Mouse (Mus musculus) layer of hippocampus, adult 2 months (tissue): ENCODE results near the gene Col6a3. TPM values are rescaled to one million over a fixed set of nuclear protein-coding genes. Genes with fewer than 3 reads are reported as not detected.

ENCODE experiments used
- DNase-seq, 2 experiments: peaks; one replicate each; pipeline ENCODE4 v3.0.0; 2022; ENCODE audit warnings: low spot score in 2 of 2
- H3K27ac ChIP-seq: fragments of 200-600 bp; 2 replicates; pipeline ENCODE4 v1.8.1; 2022
- H3K4me3 ChIP-seq: fragments of 200-600 bp; 2 replicates; pipeline ENCODE4 v1.8.1; 2022; ENCODE audit warnings: mild to moderate bottlenecking
- CTCF ChIP-seq: fragments of 200-600 bp; conservative IDR thresholded peaks from 2 replicates; pipeline ENCODE4 v1.8.1; 2022; ENCODE audit warnings: antibody characterized with exemption, mild to moderate bottlenecking, moderate library complexity
- total RNA-seq, 2 experiments: library from RNA; stranded (reverse); gene quantifications; 2 replicates each; pipeline ENCODE4 v1.2.3; 2021

Col6a3 gene
- total RNA-seq, 2 experiments from 2014 or later, result 3.4 to 4.0 TPM

DNA sequence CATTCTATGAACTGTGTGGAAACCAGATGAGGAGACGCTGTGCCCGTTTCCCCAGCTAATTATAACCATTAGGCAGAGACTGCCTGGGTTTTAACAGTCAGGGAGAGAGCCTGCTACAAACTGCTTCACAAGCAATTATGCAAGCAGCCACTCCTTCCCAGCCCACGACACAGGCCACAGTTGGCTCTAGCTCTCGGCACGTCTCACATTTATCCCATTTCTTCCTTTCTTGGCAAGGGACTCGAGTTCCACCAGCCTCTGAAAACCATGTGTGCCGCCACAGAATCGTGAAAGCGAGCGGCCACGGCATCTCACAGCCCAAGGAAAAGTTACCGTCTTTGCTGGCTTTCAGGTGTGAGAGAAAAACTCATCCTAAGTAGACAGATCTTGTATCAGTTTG, 5.5 kb downstream of the Col6a3 start:
- TF ChIP-seq CTCF, result no peak
- DNase-seq, result peak; percentile 50 to 84
- Histone ChIP-seq H3K27ac (peak overlapping the region; percentile 65), H3K4me3 (no peak overlapping the region)

GRCm38 (mm10) chr1:90836178-90836740, 7.5 kb downstream of the Col6a3 start:
- no peak for DNase-seq
- no peak overlapping the region for H3K4me3 ChIP-seq
- H3K27ac ChIP-seq, result no peak overlapping the region
- TF ChIP-seq CTCF, result no peak

GRCm38 (mm10) chr1:90834701-90835100, 9.1 kb downstream of the Col6a3 start:
- TF ChIP-seq CTCF, result no peak
- Histone ChIP-seq H3K4me3 (no peak overlapping the region), H3K27ac (no peak overlapping the region)
- DNase-seq, result no peak

GRCm38 (mm10) chr1:90830006-90830405, 13.8 kb downstream of the Col6a3 start:
- TF ChIP-seq CTCF, result peak; percentile 75
- Histone ChIP-seq H3K4me3 (no peak overlapping the region), H3K27ac (no peak overlapping the region)
- DNase-seq, result no peak

DNA sequence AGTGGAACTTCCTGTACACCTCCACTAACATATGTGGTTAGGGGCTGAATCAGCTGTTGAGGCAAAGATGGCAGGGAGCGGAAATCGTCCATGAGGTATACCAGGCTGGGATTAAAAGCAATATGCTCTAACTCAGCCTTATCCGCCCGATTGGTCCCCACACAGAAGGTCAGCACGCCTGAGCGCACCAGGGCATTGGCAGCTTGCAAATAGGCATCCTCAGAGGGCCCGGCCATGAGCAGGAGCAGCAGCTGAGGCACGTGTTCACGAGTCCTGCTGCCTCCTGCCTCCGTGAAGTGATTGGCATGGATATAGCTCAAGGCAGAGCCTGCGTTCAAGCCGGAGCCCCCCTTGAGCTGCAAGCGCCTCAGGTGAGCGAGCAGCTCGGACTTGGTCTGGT, 30.5 kb downstream of the Col6a3 start:
- no peak for TF ChIP-seq CTCF

DNA sequence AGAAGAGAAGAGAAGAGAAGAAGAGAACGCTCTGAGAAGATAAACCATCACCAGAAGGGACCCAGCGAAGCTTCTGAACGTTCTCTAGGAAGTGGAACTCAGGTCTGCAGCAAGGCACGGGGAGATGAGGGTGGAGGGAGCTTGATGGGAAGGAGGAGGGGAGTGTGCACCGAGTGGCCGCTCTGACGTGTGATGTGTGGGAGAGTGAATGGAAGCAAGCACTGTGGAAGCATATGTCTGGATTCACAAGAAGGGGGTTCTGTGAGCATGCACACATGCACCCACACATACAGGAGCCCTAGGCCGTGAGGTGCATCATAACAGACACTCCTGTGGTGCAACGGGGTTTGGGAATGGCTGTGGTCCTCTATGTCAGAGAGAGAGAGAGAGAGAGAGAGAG, 34.8 kb downstream of the Col6a3 start:
- H3K27ac ChIP-seq, result no peak overlapping the region
- no peak for DNase-seq
- TF ChIP-seq CTCF, result no peak
- no peak overlapping the region for H3K4me3 ChIP-seq

More for the DNA sequence above, 30.5 kb downstream of the Col6a3 start:
- Histone ChIP-seq H3K4me3 (no peak overlapping the region), H3K27ac (no peak overlapping the region)
- DNase-seq, result no peak

- Histone ChIP-seq H3K4me3 (no peak overlapping the region), H3K27ac (no peak overlapping the region)
- DNase-seq, result no peak
- TF ChIP-seq CTCF, result no peak
Measured at GRCm38 (mm10) chr1:90803104-90803503, 40.7 kb downstream of the Col6a3 start.

DNA sequence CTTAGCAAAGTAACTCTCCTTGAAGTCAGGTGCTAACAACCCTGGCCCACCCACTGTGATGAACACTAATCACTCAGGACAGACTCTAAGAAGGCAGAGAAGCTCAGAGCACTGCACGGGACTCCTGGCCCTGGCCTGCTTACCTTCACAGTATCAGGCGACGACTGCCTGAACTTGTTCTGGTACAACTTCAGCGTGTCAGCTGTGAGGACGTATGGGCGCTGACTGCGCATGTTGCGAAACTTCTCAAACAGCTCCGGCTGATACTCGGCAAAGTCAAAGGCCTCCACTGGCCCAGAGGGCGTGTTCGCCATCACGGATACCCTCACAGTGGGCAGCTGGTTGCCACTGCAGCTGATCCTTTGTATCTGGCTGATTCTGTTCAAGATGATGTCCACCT, 42.7 kb downstream of the Col6a3 start:
- Histone ChIP-seq H3K27ac (no peak overlapping the region), H3K4me3 (no peak overlapping the region)
- TF ChIP-seq CTCF, result no peak
- no peak for DNase-seq

- no peak overlapping the region for H3K27ac ChIP-seq
- no peak overlapping the region for H3K4me3 ChIP-seq
- no peak for DNase-seq
- no peak for TF ChIP-seq CTCF
Measured at GRCm38 (mm10) chr1:90800466-90800865, 43.3 kb downstream of the Col6a3 start.

GRCm38 (mm10) chr1:90797276-90797891, 46.4 kb downstream of the Col6a3 start:
- Histone ChIP-seq H3K27ac (no peak overlapping the region), H3K4me3 (no peak overlapping the region)
- peak in 1 of 2 experiments; percentile 15 for DNase-seq
- TF ChIP-seq CTCF, result no peak

DNA sequence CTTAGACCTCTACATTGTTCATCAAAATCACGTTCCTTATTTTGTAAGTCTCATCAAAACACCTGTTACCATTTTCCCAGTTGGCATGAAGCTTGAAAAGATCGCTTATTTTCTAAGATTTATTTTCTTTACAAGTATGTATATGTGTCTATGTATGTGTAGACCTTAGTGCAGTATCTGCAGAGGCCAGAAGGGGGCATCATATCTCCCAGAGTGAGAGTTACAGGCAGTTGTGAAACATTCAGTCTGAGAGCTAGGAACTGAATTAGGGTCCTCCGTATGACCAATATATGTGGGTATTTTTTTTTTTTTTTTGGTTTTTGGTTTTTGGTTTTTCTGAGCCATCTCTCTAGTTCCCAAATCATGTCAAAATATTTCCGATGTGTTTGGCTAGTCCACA, 50.4 kb downstream of the Col6a3 start:
- DNase-seq, result no peak
- no peak overlapping the region for H3K4me3 ChIP-seq
- peak; percentile 46 for TF ChIP-seq CTCF
- H3K27ac ChIP-seq, result no peak overlapping the region

DNA sequence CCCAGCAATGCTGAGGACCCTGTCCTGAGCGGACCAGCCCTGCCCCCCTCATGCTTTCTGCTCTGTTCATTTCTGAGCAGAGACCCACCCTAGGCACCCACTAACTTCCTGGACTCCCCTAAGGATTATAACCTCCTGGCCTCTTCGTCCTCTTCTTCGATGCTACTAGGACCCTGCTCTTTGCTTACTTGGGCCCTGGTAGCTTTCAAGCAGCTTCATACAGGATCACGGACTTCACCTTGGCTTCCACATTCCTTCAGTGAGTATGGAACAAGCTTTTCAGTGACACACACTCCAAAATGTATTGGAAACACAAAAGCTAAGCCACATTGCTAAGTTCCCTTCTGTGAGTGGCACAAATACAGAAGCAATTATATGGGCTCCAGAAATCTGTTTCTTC, 52.8 kb downstream of the Col6a3 start:
- DNase-seq, result no peak
- H3K4me3 ChIP-seq, result no peak overlapping the region
- no peak for TF ChIP-seq CTCF
- H3K27ac ChIP-seq, result no peak overlapping the region

DNA sequence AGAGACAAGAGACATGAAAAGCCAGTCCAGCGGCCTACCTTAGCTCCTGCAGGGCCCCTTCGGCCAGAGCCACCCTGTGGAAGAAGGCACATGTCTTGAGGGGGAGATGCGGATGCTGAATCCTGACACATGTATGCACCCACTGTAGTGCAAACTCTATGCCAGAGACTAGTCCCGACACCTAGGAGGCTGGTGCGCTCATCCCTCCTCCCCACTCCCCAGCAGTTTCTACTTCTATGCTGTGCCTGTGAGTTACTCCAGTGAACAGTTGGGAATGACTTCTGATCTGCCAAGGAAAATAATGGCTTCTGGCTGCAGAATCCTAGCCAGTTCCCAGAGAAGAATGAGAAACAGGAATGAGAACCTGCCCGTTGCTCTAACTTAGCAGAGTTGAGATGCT, 54.3 kb downstream of the Col6a3 start:
- Histone ChIP-seq H3K27ac (no peak overlapping the region), H3K4me3 (no peak overlapping the region)
- no peak for TF ChIP-seq CTCF
- no peak for DNase-seq

DNA sequence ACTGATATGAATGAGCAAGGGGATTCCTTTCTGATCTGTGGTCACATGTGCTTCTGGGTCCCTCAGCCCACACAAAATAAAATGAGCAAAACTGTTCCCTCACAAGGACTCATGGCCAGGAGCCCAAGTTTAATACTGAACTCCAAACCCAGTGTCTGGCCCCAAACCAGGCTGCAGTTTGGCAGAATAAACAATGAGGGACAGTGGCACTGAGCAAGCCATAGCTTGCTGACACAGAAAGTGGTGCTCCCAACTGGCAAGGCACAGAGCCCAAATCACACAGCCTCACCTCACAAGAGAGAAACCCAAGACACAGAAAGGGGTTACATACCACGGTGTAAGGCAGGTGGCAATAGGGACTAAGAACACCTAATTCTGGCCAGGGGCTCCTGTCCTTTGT, 63.3 kb downstream of the Col6a3 start:
- no peak for DNase-seq

DNA sequence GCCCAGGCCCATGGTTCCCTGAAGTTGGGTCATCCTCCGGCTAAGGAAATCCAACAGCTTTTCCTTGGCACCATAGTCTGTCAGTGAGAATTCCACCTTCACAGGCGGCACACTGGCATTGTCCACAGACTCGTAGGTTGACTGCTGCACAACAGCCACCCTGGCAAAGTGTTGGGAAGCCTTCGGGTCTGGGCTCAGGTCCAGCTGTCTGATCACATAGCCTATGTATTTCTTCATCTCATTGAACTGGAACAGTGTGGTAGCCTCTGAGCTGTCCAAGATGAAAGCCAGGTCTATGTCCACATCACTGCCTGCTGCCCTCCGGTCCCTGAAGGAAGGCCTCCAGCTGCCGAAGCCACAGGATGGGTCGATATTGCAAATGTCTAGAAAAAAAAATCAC, 64.7 kb downstream of the Col6a3 start:
- Histone ChIP-seq H3K4me3 (no peak overlapping the region), H3K27ac (no peak overlapping the region)
- TF ChIP-seq CTCF, result no peak
- DNase-seq, result no peak

More for the DNA sequence above, 63.3 kb downstream of the Col6a3 start:
- no peak for TF ChIP-seq CTCF
- H3K27ac ChIP-seq, result no peak overlapping the region
- H3K4me3 ChIP-seq, result no peak overlapping the region
